Mouse (Mus musculus) lung, postnatal 4 days (tissue): ENCODE measurements around the gene Ccnb1ip1.
"Not testable (repeated sequence)": the region's sequence is repeated elsewhere in the genome, so short reads cannot be mapped to it uniquely, and the experiment has no call there.

ENCODE experiments used
- DNase-seq, 2 experiments: peaks; one replicate each; pipeline ENCODE4 v3.0.0; 2021

The Ccnb1ip1 gene

GRCm38 (mm10) chr14:50807487-50808072 is at the start of gene Ccnb1ip1, which contains the start of gene Parp2:
Gene Ccnb1ip1, minus strand, starts transcription at chr14:50807732.
Gene Parp2, plus strand, starts transcription at chr14:50807841.
- DNase-seq = peak; percentile 97 to 99

- DNase-seq = no peak
Measured at GRCm38 (mm10) chr14:50855788-50856187, 48.3 kb upstream of the Ccnb1ip1 start.

- DNase-seq = peak in 1 of 2 experiments; percentile 25
Measured at GRCm38 (mm10) chr14:50837236-50837635, 29.7 kb upstream of the Ccnb1ip1 start.

- peak in 1 of 2 experiments; percentile 25 for DNase-seq
Measured at GRCm38 (mm10) chr14:50834435-50834834, 26.9 kb upstream of the Ccnb1ip1 start.

- DNase-seq = peak; percentile 67 to 68
Measured at GRCm38 (mm10) chr14:50833964-50834363, 26.4 kb upstream of the Ccnb1ip1 start.

- DNase-seq = peak in 1 of 2 experiments; percentile 17
Measured at GRCm38 (mm10) chr14:50829878-50830277, 22.3 kb upstream of the Ccnb1ip1 start.

GRCm38 (mm10) chr14:50826579-50826978 is 19.0 kb upstream of the Ccnb1ip1 start:
- no peak for DNase-seq

- no peak for DNase-seq
Measured at GRCm38 (mm10) chr14:50824219-50824618, 16.7 kb upstream of the Ccnb1ip1 start.

- DNase-seq = no peak
Measured at GRCm38 (mm10) chr14:50823240-50823639, 15.7 kb upstream of the Ccnb1ip1 start.

- no peak for DNase-seq
Measured at GRCm38 (mm10) chr14:50813060-50813459, 5.5 kb upstream of the Ccnb1ip1 start.

GRCm38 (mm10) chr14:50806469-50806868 is 1.1 kb downstream of the Ccnb1ip1 start:
- DNase-seq = not testable (repeated sequence)

GRCm38 (mm10) chr14:50804683-50805082 is 2.8 kb downstream of the Ccnb1ip1 start:
- DNase-seq = no peak

- peak in 1 of 2 experiments; percentile 13 for DNase-seq
Measured at GRCm38 (mm10) chr14:50802843-50803562, 4.5 kb downstream of the Ccnb1ip1 start.

GRCm38 (mm10) chr14:50802441-50802840 is 5.1 kb downstream of the Ccnb1ip1 start:
- DNase-seq = no peak

GRCm38 (mm10) chr14:50799502-50800259 is 7.9 kb downstream of the Ccnb1ip1 start:
- peak in 1 of 2 experiments; percentile 37 for DNase-seq

GRCm38 (mm10) chr14:50798512-50798911 is 9.0 kb downstream of the Ccnb1ip1 start:
- DNase-seq = peak in 1 of 2 experiments; percentile 38

- DNase-seq = no peak
Measured at GRCm38 (mm10) chr14:50796464-50796863, 11.1 kb downstream of the Ccnb1ip1 start.

GRCm38 (mm10) chr14:50795965-50796364 is 11.6 kb downstream of the Ccnb1ip1 start:
- DNase-seq = no peak

- no peak for DNase-seq
Measured at GRCm38 (mm10) chr14:50795261-50795935, 12.1 kb downstream of the Ccnb1ip1 start.

- no peak for DNase-seq
Measured at GRCm38 (mm10) chr14:50788157-50788556, 19.4 kb downstream of the Ccnb1ip1 start.

GRCm38 (mm10) chr14:50785251-50785637 is 22.3 kb downstream of the Ccnb1ip1 start, which contains the start of gene Ttc5:
Gene Ttc5, minus strand, starts transcription at chr14:50785519.
- peak; percentile 88 to 94 for DNase-seq

GRCm38 (mm10) chr14:50784391-50785250 is 22.9 kb downstream of the Ccnb1ip1 start:
- DNase-seq = peak in 1 of 2 experiments; percentile 9
